Mouse (Mus musculus): ENCODE measurements around the gene Map3k6.

Map3k6 gene

GRCm38 (mm10) chr4:133240490-133240921 lies at the start of gene Map3k6:
Gene Map3k6, plus strand, starts transcription at chr4:133240818.
- DNase-seq (ENCODE audit: low spot score in 2 of 2), result peak in 1 of 2 experiments; percentile 88

- no peak for DNase-seq (ENCODE audit: low spot score in 2 of 2)
These were observed 46.1 kb upstream of the Map3k6 start for GRCm38 (mm10) chr4:133194482-133194881.

- no peak for DNase-seq (ENCODE audit: low spot score in 2 of 2)
These were observed 45.6 kb upstream of the Map3k6 start for GRCm38 (mm10) chr4:133195014-133195413.

GRCm38 (mm10) chr4:133196136-133196535 lies 44.5 kb upstream of the Map3k6 start:
- no peak for DNase-seq (ENCODE audit: low spot score in 2 of 2)

- DNase-seq (ENCODE audit: low spot score in 2 of 2), result no peak
These were observed 43.8 kb upstream of the Map3k6 start for GRCm38 (mm10) chr4:133196852-133197251.

- DNase-seq (ENCODE audit: low spot score in 2 of 2), result no peak
These were observed 43.3 kb upstream of the Map3k6 start for GRCm38 (mm10) chr4:133197355-133197754.

- DNase-seq (ENCODE audit: low spot score in 2 of 2), result no peak
These were observed 42.8 kb upstream of the Map3k6 start for GRCm38 (mm10) chr4:133197801-133198286.

- DNase-seq (ENCODE audit: low spot score in 2 of 2), result no peak
These were observed 42.1 kb upstream of the Map3k6 start for GRCm38 (mm10) chr4:133198337-133199180.

- no peak for DNase-seq (ENCODE audit: low spot score in 2 of 2)
These were observed 40.9 kb upstream of the Map3k6 start for GRCm38 (mm10) chr4:133199743-133200142.

- peak in 1 of 2 experiments; percentile 28 for DNase-seq (ENCODE audit: low spot score in 2 of 2)
These were observed 40.3 kb upstream of the Map3k6 start for GRCm38 (mm10) chr4:133200343-133200742.

GRCm38 (mm10) chr4:133201006-133201771 lies 39.4 kb upstream of the Map3k6 start:
- DNase-seq (ENCODE audit: low spot score in 2 of 2), result peak; percentile 62 to 67

GRCm38 (mm10) chr4:133202254-133202653 lies 38.4 kb upstream of the Map3k6 start:
- DNase-seq (ENCODE audit: low spot score in 2 of 2), result no peak

- DNase-seq (ENCODE audit: low spot score in 2 of 2), result no peak
These were observed 37.0 kb upstream of the Map3k6 start for GRCm38 (mm10) chr4:133203591-133203990.

- no peak for DNase-seq (ENCODE audit: low spot score in 2 of 2)
These were observed 36.2 kb upstream of the Map3k6 start for GRCm38 (mm10) chr4:133204379-133204778.

- no peak for DNase-seq (ENCODE audit: low spot score in 2 of 2)
These were observed 31.3 kb upstream of the Map3k6 start for GRCm38 (mm10) chr4:133209366-133209765.

GRCm38 (mm10) chr4:133210023-133210787 lies 30.4 kb upstream of the Map3k6 start:
- DNase-seq (ENCODE audit: low spot score in 2 of 2), result no peak

GRCm38 (mm10) chr4:133210788-133211390 lies 29.7 kb upstream of the Map3k6 start:
- no peak for DNase-seq (ENCODE audit: low spot score in 2 of 2)

- no peak for DNase-seq (ENCODE audit: low spot score in 2 of 2)
These were observed 28.7 kb upstream of the Map3k6 start, which contains the start of the genes Cd164l2 and Gpr3 for GRCm38 (mm10) chr4:133211751-133212561. Gene Cd164l2, plus strand, starts transcription at chr4:133212131. Gene Gpr3, minus strand, starts transcription at chr4:133212536.

GRCm38 (mm10) chr4:133212562-133213267 lies 27.9 kb upstream of the Map3k6 start:
- peak; percentile 56 to 58 for DNase-seq (ENCODE audit: low spot score in 2 of 2)

GRCm38 (mm10) chr4:133213268-133213590 lies 27.4 kb upstream of the Map3k6 start:
- DNase-seq (ENCODE audit: low spot score in 2 of 2), result no peak

Measured in urinary bladder, adult 18-20 months (tissue).